Mouse (Mus musculus) right cerebral cortex, adult 18-20 months (tissue): Measurements from ENCODE around the gene Babam2.
A peak's percentile ranks its signal among the peaks of the same experiment; 100 is the strongest.

ENCODE experiments used
- DNase-seq: peaks from one replicate; pipeline ENCODE4 v3.0.0; 2022; ENCODE audit warnings: mixed read lengths

The Babam2 gene

GRCm38 (mm10) chr5:31899901-31900300 lies 202.4 kb downstream of the Babam2 start:
- no peak for DNase-seq

GRCm38 (mm10) chr5:31902144-31902543 lies 204.7 kb downstream of the Babam2 start:
- DNase-seq = no peak

- no peak for DNase-seq
Measured at GRCm38 (mm10) chr5:31902891-31903290, 205.4 kb downstream of the Babam2 start.

GRCm38 (mm10) chr5:31904968-31905683 lies 207.6 kb downstream of the Babam2 start:
- no peak for DNase-seq

GRCm38 (mm10) chr5:31905808-31906207 lies 208.3 kb downstream of the Babam2 start:
- DNase-seq = no peak

GRCm38 (mm10) chr5:31906286-31906951 lies 208.9 kb downstream of the Babam2 start:
- no peak for DNase-seq

GRCm38 (mm10) chr5:31907959-31908358 lies 210.5 kb downstream of the Babam2 start:
- no peak for DNase-seq

GRCm38 (mm10) chr5:31908818-31909217 lies 211.3 kb downstream of the Babam2 start:
- no peak for DNase-seq

- no peak for DNase-seq
Measured at GRCm38 (mm10) chr5:31916241-31916640, 218.8 kb downstream of the Babam2 start.

GRCm38 (mm10) chr5:31918566-31918965 lies 221.1 kb downstream of the Babam2 start:
- no peak for DNase-seq

GRCm38 (mm10) chr5:31920129-31920528 lies 222.6 kb downstream of the Babam2 start:
- DNase-seq = no peak

GRCm38 (mm10) chr5:31920890-31921289 lies 223.4 kb downstream of the Babam2 start:
- no peak for DNase-seq

- no peak for DNase-seq
Measured at GRCm38 (mm10) chr5:31924075-31924474, 226.6 kb downstream of the Babam2 start.

- DNase-seq = no peak
Measured at GRCm38 (mm10) chr5:31926551-31926950, 229.1 kb downstream of the Babam2 start.

- DNase-seq = peak; percentile 11
Measured at GRCm38 (mm10) chr5:31929007-31929406, 231.5 kb downstream of the Babam2 start.

GRCm38 (mm10) chr5:31931127-31931625 lies 233.7 kb downstream of the Babam2 start:
- no peak for DNase-seq

- no peak for DNase-seq
Measured at GRCm38 (mm10) chr5:31931637-31932036, 234.2 kb downstream of the Babam2 start.

GRCm38 (mm10) chr5:31933296-31933695 lies 235.8 kb downstream of the Babam2 start:
- no peak for DNase-seq

GRCm38 (mm10) chr5:31934397-31934796 lies 236.9 kb downstream of the Babam2 start:
- no peak for DNase-seq

GRCm38 (mm10) chr5:31935936-31936335 lies 238.5 kb downstream of the Babam2 start:
- DNase-seq = no peak

- no peak for DNase-seq
Measured at GRCm38 (mm10) chr5:31936523-31936922, 239.0 kb downstream of the Babam2 start.

- no peak for DNase-seq
Measured at GRCm38 (mm10) chr5:31940876-31941275, 243.4 kb downstream of the Babam2 start.

- DNase-seq = no peak
Measured at GRCm38 (mm10) chr5:31947185-31947584, 249.7 kb downstream of the Babam2 start.

- no peak for DNase-seq
Measured at GRCm38 (mm10) chr5:31949389-31949788, 251.9 kb downstream of the Babam2 start.
